Comparison of ENCODE assay signal across 8 mouse cellular contexts in the genomic region with DNA sequence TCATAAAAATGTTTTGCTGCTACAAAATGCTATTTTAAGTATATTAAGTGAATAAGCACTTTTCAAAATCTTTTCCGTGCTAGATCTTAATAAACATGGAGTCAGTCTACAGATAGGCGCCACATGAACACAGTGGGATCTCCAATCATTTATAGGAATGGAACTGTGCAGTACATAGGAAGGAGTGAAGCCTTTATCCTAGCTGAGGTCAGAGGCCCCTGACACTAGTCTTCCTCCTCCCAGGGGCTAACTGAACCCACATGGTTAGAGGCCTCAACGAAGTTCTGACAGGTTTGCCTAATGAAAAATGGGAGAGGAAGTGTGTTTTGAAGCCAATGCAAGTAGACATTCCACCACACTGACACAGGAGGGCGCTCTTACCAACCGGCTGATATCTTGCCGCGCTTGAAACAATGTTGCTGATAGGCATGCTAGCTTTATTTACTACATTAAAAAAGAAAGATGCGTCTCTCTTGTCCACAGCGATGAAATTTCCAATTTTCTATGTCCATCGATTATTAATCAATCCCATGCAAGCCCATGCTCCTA. TPM values are rescaled to one million over a fixed set of nuclear protein-coding genes. Genes with fewer than 3 reads are reported as not detected.
DNase-seq lines count a peak whose midpoint lies in the region; ATAC-seq lines count a peak whose summit lies in the region.

No protein-coding gene starts in this region.

- peak; percentile 94 for DNase-seq in midbrain, embryonic 11.5 days (ENCODE audit: low spot score, missing footprints)
- DNase-seq in c-Kit-negative CD71-positive TER-119-positive erythroid progenitor cells, embryonic 14.5 days (ENCODE audit: low read depth, low spot score), result peak; percentile 11
- peak; percentile 69 for DNase-seq in forebrain, embryonic 14.5 days (ENCODE audit: low spot score)
- peak; percentile 77 for DNase-seq in induced T-regulatory cell, adult 2 months (ENCODE audit: low read depth)
- DNase-seq in left cerebral cortex, postnatal 4 days, result peak; percentile 65
- DNase-seq in natural killer cell, adult 2 months (ENCODE audit: low spot score in 2 of 2), result peak; percentile 44 to 73
- peak; percentile 44 for DNase-seq in telencephalon, adult 2 months (ENCODE audit: low read depth, low spot score)

- no peak overlapping the region for H3K9ac ChIP-seq in midbrain, embryonic 11.5 days (ENCODE audit: low read length)
- no peak overlapping the region for H3K9ac ChIP-seq in midbrain, embryonic 16.5 days (ENCODE audit: low read depth, low read length)
- no peak overlapping the region for H3K9ac ChIP-seq in forebrain, embryonic 14.5 days (ENCODE audit: low read length)

- no peak overlapping the region for H3K4me3 ChIP-seq in midbrain, embryonic 11.5 days (ENCODE audit: low read depth, low read length)
- H3K4me3 ChIP-seq in midbrain, embryonic 16.5 days (ENCODE audit: low read depth, low read length), result no peak overlapping the region
- H3K4me3 ChIP-seq in forebrain, embryonic 14.5 days (ENCODE audit: low read depth, low read length), result no peak overlapping the region

- H3K36me3 ChIP-seq in midbrain, embryonic 11.5 days (ENCODE audit: control insufficient read depth, insufficient read depth, low read length), result no peaks in the 10 kb centered on the region
- H3K36me3 ChIP-seq in midbrain, embryonic 16.5 days (ENCODE audit: control insufficient read depth, insufficient read depth, low read length), result no peaks in the 10 kb centered on the region
- no peaks in the 10 kb centered on the region for H3K36me3 ChIP-seq in forebrain, embryonic 14.5 days (ENCODE audit: control insufficient read depth, insufficient read depth, low read length)

- H3K4me2 ChIP-seq in midbrain, embryonic 11.5 days, result no peak overlapping the region
- no peak overlapping the region for H3K4me2 ChIP-seq in midbrain, embryonic 16.5 days (ENCODE audit: low read length)
- H3K4me2 ChIP-seq in forebrain, embryonic 14.5 days (ENCODE audit: low read length), result no peak overlapping the region

- H3K9me3 ChIP-seq in midbrain, embryonic 11.5 days (ENCODE audit: control insufficient read depth, low read length), result no peaks in the 10 kb centered on the region
- H3K9me3 ChIP-seq in midbrain, embryonic 16.5 days (replicated peaks; ENCODE audit: control insufficient read depth, low read length, poor library complexity, severe bottlenecking), result no peaks in the 10 kb centered on the region
- H3K9me3 ChIP-seq in forebrain, embryonic 14.5 days (replicated peaks; ENCODE audit: control insufficient read depth, low read length), result no peaks in the 10 kb centered on the region

- H3K27me3 ChIP-seq in midbrain, embryonic 11.5 days (ENCODE audit: control insufficient read depth, insufficient read depth, low read length), result no peaks in the 10 kb centered on the region
- no peaks in the 10 kb centered on the region for H3K27me3 ChIP-seq in midbrain, embryonic 16.5 days (ENCODE audit: control insufficient read depth, insufficient read depth, low read depth, low read length)
- no peaks in the 10 kb centered on the region for H3K27me3 ChIP-seq in forebrain, embryonic 14.5 days (replicated peaks; ENCODE audit: control insufficient read depth, insufficient read depth, low read length)

- 26% methylated on average over 10 of the region's 10 CpGs for WGBS in midbrain, embryonic 11.5 days
- WGBS in midbrain, embryonic 16.5 days, result 21% methylated on average over 10 of the region's 10 CpGs
- WGBS in forebrain, embryonic 14.5 days, result 25% methylated on average over 10 of the region's 10 CpGs

- no peak overlapping the region for H3K27ac ChIP-seq in midbrain, embryonic 11.5 days (ENCODE audit: low read depth, low read length)
- H3K27ac ChIP-seq in midbrain, embryonic 16.5 days (ENCODE audit: low read length), result no peak overlapping the region
- no peak overlapping the region for H3K27ac ChIP-seq in forebrain, embryonic 14.5 days (ENCODE audit: low read depth, low read length)

- intact Hi-C loops in left cerebral cortex, postnatal 4 days (cut with DNase I), result loop anchor here (5.0 kb wide), 1 partner anchor 113 kb away; no protein-coding TSS in a partner anchor

- ATAC-seq in midbrain, embryonic 11.5 days (ENCODE audit: low FRiP score), result 0 out of 2 replicates have a peak, but pooled peaks have one; percentile 31
- no peak for ATAC-seq in midbrain, embryonic 16.5 days
- peak; percentile 19; the same call in 1 of the 2 replicates for ATAC-seq in forebrain, embryonic 14.5 days

- peaks cover 6% of the 10 kb centered on the region for H3K4me1 ChIP-seq in midbrain, embryonic 11.5 days (ENCODE audit: control insufficient read depth, insufficient read depth, low read length)
- 0 out of 2 replicates have a peak, but pooled peaks cover 3% of the 10 kb centered on the region for H3K4me1 ChIP-seq in midbrain, embryonic 16.5 days (ENCODE audit: control insufficient read depth, insufficient read depth, low read length)
- H3K4me1 ChIP-seq in forebrain, embryonic 14.5 days (ENCODE audit: control insufficient read depth, insufficient read depth, low read length), result peaks cover 4% of the 10 kb centered on the region; the same call in 1 of the 2 replicates

RNA-seq across cellular contexts. Expression of gene Laptm4a, which starts 32.3 kb away (rescaled TPM):
- 171 and 173 TPM in 2 replicates for polyA plus RNA-seq in midbrain, embryonic 11.5 days (2014; fragmentation: Nextera tagmentation; extraction: Ambion mirVana)
- 190 and 201 TPM in 2 replicates for polyA plus RNA-seq in midbrain, embryonic 16.5 days (2015; fragmentation: Nextera tagmentation; extraction: Ambion mirVana)
- polyA plus RNA-seq in forebrain, embryonic 14.5 days (2014; fragmentation: Nextera tagmentation; extraction: Ambion mirVana), result 192 and 199 TPM in 2 replicates
- 100 to 1,000 TPM; 186 to 191 TPM for total RNA-seq in left cerebral cortex, postnatal 4 days (2021)

RNA-seq across cellular contexts. Expression of gene Matn3, which starts 58.5 kb away (rescaled TPM):
- polyA plus RNA-seq in midbrain, embryonic 11.5 days (2014; fragmentation: Nextera tagmentation; extraction: Ambion mirVana), result 1.3 and 1.4 TPM in 2 replicates
- 0.11 and 0.15 TPM in 2 replicates for polyA plus RNA-seq in midbrain, embryonic 16.5 days (2015; fragmentation: Nextera tagmentation; extraction: Ambion mirVana)
- 0.18 TPM in 1 of 2 replicates, not detected in the other for polyA plus RNA-seq in forebrain, embryonic 14.5 days (2014; fragmentation: Nextera tagmentation; extraction: Ambion mirVana)
- under 1 TPM; 0.14 to 0.20 TPM for total RNA-seq in left cerebral cortex, postnatal 4 days (2021)

Comparison
In these comparisons a context has a peak if more than half of its experiments do, and no peak if none do; other contexts are left out.
1. DNase-seq: peak in every context shown above with its lines; median percentile 94 in midbrain, embryonic 11.5 days; 77 in induced T-regulatory cell, adult 2 months; 69 in forebrain, embryonic 14.5 days; 65 in left cerebral cortex, postnatal 4 days; 58 in natural killer cell, adult 2 months; 44 in telencephalon, adult 2 months; 11 in c-Kit-negative CD71-positive TER-119-positive erythroid progenitor cells, embryonic 14.5 days.